Mouse (Mus musculus): Measurements from ENCODE around the gene Gm10570.
A peak's percentile ranks its signal among the peaks of the same experiment; 100 is the strongest.

Gene Gm10570

GRCm38 (mm10) chr4:130270089-130270488, 38.4 kb downstream of the Gm10570 start:
- no peak for DNase-seq

GRCm38 (mm10) chr4:130268736-130269135, 39.7 kb downstream of the Gm10570 start:
- DNase-seq, result no peak

DNA sequence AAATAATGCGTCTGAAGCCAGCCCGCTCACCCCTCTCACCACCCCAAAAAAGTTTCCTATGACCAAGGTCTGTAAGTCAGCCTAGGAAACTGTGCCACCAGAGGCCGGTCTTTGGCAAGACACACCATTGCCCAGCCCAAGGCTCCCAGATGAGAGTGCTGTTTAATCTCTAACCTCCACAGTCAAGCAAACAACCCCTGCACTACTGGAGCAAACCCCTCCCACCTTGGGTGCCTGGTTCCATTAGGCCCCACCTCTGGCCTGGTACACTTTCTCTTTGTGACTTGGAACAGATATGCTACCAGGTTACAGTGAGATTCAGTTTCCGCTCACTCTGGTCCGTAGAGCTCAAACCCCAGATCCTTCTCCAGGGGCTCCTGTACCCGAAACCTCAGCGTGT, 41.4 kb downstream of the Gm10570 start:
- DNase-seq, result no peak

GRCm38 (mm10) chr4:130266601-130267000, 41.9 kb downstream of the Gm10570 start:
- no peak for DNase-seq

DNA sequence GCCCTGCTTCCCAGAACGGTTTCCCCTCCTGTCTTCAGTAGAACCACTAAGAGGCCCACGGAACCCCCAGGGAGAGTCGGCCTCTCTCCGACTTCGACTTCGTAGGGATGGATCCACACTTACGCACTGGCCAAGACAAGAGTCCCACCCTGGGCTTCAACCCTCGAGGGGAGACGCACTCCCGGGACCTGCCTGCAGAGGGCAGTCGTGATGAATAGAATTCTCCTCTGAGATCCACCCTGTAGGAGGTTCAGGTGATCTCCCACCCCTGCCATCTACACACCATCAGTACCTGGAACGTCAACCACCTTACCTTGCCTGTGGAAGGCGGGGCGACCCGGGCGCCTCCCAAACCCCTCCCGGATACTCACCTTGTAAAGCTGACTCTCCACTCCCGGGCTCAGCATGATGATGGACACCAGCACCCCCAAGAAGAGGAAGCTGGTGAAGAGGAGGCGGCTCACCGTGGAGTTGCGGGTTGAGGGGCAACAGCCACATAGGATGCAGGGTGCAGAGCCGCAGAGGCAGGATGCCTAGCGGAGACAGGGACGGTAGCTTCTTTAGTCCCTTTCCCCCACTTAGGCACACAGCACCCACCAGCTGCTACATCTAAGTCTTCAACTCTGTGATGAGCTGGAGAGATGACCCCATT, 43.6 kb downstream of the Gm10570 start:
- DNase-seq, result peak; percentile 51

DNA sequence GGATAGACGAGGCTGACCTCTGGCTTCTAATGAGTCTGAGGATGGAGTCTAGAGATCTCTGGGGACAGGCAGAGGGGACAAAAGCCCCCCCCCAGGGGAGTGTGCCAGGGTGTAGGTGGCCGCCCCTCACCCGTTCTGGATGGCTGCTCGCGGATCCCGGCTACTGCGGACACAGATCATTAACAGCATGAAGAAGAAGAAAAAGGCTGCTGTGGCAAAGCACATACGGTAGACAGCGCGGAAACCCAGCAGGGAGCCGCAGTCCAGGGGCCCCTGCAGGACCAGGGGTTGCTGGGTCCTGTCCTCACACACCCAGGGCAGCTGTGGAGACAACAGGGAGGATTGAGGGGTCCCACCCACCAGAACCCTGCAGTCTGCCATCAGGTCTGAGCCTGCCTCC, 44.3 kb downstream of the Gm10570 start:
- DNase-seq, result no peak

DNA sequence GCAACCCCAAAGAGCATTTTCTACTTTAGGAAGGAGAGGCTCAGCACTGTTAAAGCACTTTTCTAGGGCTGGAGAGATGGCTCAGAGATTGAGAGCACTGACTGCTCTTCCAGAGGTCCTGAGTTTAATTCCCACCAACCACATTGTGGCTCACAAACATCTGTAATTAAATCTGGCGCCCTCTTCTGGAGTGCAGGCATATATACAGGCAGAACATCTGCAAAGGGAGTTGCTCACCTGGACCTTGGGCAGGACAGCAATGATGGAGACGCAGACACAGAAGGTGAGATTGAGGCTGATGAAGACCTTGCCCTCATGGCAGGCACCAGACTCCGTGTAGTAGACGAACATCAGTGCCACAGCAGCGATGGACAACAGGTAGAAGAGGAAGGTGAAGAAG, 48.1 kb downstream of the Gm10570 start:
- no peak for DNase-seq
